Mouse (Mus musculus): Measurements from ENCODE around the gene Gm45062. TPM values are rescaled to one million over a fixed set of nuclear protein-coding genes. Genes with fewer than 3 reads are reported as not detected.

Gm45062 gene
- polyA plus RNA-seq, 1 experiment, result not detected

DNA sequence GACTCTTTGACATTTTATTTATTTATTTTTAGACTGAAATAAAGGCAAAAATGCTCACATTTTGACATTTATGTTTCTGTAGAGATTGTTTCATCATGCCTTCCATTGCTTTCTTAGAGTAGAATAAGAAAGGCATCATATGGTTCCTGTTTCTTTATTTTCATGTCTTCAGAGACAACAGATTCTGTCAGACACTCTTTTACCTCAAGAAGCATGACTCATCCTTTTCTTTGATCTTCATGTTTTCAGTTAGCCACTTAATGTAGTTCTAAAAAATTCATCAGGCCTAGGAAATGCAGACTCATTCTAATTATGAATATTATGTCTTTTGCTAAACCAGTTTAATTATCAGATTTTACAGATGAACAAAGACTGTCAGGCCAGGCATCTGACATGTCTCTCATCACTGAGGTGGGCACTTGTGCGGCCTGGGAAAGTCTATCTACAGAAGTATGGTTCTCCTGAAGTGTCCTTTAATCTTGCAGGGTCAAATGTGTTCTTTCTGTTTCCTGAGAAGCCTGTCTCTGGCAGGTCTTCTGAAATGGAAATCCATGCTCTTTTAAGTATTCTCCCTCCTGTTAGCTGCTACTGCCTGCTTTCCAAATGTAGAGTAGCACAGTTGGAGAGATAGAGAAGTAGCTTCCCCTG is 230.8 kb downstream of the Gm45062 start:
- Histone ChIP-seq H3K4me3 (replicated peaks) (no peak overlapping the region), H3K27me3 (replicated peaks) (no peaks in the 10 kb centered on the region), H3K4me1 (peaks cover 4% of the 10 kb centered on the region; the same call in 1 of the 2 replicates), H3K36me3 (replicated peaks; ENCODE audit: low read length) (no peaks in the 10 kb centered on the region), H3K9me3 (no peaks in the 10 kb centered on the region)
- TF ChIP-seq GATA1 (IDR thresholded peaks at IDR 0.05; ENCODE audit: borderline replicate concordance, low read length) (no peak), FLI1 (IDR thresholded peaks at IDR 0.05; ENCODE audit: low read length) (no peak)

- Histone ChIP-seq H3K4me3 (replicated peaks) (no peak overlapping the region), H3K4me1 (peaks cover 3% of the 10 kb centered on the region; the same call in 1 of the 2 replicates), H3K9me3 (no peaks in the 10 kb centered on the region), H3K27me3 (replicated peaks) (no peaks in the 10 kb centered on the region), H3K36me3 (replicated peaks; ENCODE audit: low read length) (no peaks in the 10 kb centered on the region)
- no peak for TF ChIP-seq GATA1 (IDR thresholded peaks at IDR 0.05; ENCODE audit: borderline replicate concordance, low read length)
- TF ChIP-seq FLI1 (IDR thresholded peaks at IDR 0.05; ENCODE audit: low read length), result no peak
These were observed 233.0 kb downstream of the Gm45062 start for GRCm38 (mm10) chr6:8492248-8492647.

GRCm38 (mm10) chr6:8495109-8495826 is 236.0 kb downstream of the Gm45062 start:
- Histone ChIP-seq H3K4me1 (no peaks in the 10 kb centered on the region), H3K4me3 (replicated peaks) (peak overlapping the region; percentile 5), H3K36me3 (replicated peaks; ENCODE audit: low read length) (no peaks in the 10 kb centered on the region), H3K9me3 (peaks cover 4% of the 10 kb centered on the region), H3K27me3 (replicated peaks) (no peaks in the 10 kb centered on the region)
- TF ChIP-seq FLI1 (IDR thresholded peaks at IDR 0.05; ENCODE audit: low read length), result no peak
- no peak for TF ChIP-seq GATA1 (IDR thresholded peaks at IDR 0.05; ENCODE audit: borderline replicate concordance, low read length)

DNA sequence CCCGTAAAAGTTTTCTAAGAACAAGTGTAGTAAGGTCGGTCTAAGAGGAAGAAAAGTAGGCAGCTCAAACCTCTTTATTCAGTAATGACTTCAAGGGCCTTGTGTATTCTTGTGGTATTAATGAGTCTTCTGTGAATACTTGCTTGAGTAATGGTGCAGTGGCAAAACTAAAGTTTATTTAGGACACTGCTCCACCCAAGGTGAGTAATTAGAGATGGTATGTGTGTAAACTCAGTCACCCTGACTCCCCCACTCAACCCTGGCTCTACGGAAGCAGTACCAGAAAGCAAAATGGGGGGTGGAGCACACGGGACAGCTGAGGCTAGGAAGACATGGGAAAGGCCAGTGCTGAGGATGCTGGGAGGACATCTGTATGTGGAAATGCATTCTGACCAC is 236.6 kb downstream of the Gm45062 start:
- Histone ChIP-seq H3K9me3 (peaks cover 4% of the 10 kb centered on the region), H3K4me3 (replicated peaks) (no peak overlapping the region), H3K4me1 (no peaks in the 10 kb centered on the region), H3K36me3 (replicated peaks; ENCODE audit: low read length) (no peaks in the 10 kb centered on the region), H3K27me3 (replicated peaks) (no peaks in the 10 kb centered on the region)
- TF ChIP-seq GATA1 (IDR thresholded peaks at IDR 0.05; ENCODE audit: borderline replicate concordance, low read length) (no peak), FLI1 (IDR thresholded peaks at IDR 0.05; ENCODE audit: low read length) (no peak)

GRCm38 (mm10) chr6:8497234-8497867 is 238.1 kb downstream of the Gm45062 start:
- TF ChIP-seq GATA1 (IDR thresholded peaks at IDR 0.05; ENCODE audit: borderline replicate concordance, low read length) (no peak), FLI1 (IDR thresholded peaks at IDR 0.05; ENCODE audit: low read length) (no peak)
- no peak overlapping the region for H3K4me3 ChIP-seq (replicated peaks)
- peaks cover 4% of the 10 kb centered on the region for H3K9me3 ChIP-seq
- no peaks in the 10 kb centered on the region for H3K36me3 ChIP-seq (replicated peaks; ENCODE audit: low read length)
- no peaks in the 10 kb centered on the region for H3K4me1 ChIP-seq
- H3K27me3 ChIP-seq (replicated peaks), result no peaks in the 10 kb centered on the region

GRCm38 (mm10) chr6:8497868-8498257 is 238.6 kb downstream of the Gm45062 start:
- TF ChIP-seq FLI1 (IDR thresholded peaks at IDR 0.05; ENCODE audit: low read length), result no peak
- no peak for TF ChIP-seq GATA1 (IDR thresholded peaks at IDR 0.05; ENCODE audit: borderline replicate concordance, low read length)
- no peaks in the 10 kb centered on the region for H3K4me1 ChIP-seq
- H3K9me3 ChIP-seq, result peaks cover 4% of the 10 kb centered on the region

GRCm38 (mm10) chr6:8498961-8499360 is 239.7 kb downstream of the Gm45062 start:
- no peak for TF ChIP-seq FLI1 (IDR thresholded peaks at IDR 0.05; ENCODE audit: low read length)
- no peak for TF ChIP-seq GATA1 (IDR thresholded peaks at IDR 0.05; ENCODE audit: borderline replicate concordance, low read length)
- H3K36me3 ChIP-seq (replicated peaks; ENCODE audit: low read length), result no peaks in the 10 kb centered on the region
- H3K4me3 ChIP-seq (replicated peaks), result no peak overlapping the region
- H3K9me3 ChIP-seq, result peaks cover 4% of the 10 kb centered on the region
- H3K4me1 ChIP-seq, result no peaks in the 10 kb centered on the region
- H3K27me3 ChIP-seq (replicated peaks), result no peaks in the 10 kb centered on the region

More at GRCm38 (mm10) chr6:8497868-8498257, 238.6 kb downstream of the Gm45062 start:
- no peaks in the 10 kb centered on the region for H3K36me3 ChIP-seq (replicated peaks; ENCODE audit: low read length)
- no peak overlapping the region for H3K4me3 ChIP-seq (replicated peaks)
- H3K27me3 ChIP-seq (replicated peaks), result no peaks in the 10 kb centered on the region

- H3K27me3 ChIP-seq (replicated peaks), result no peaks in the 10 kb centered on the region
- H3K4me1 ChIP-seq, result peaks cover 12% of the 10 kb centered on the region
- no peak overlapping the region for H3K4me3 ChIP-seq (replicated peaks)
- peaks cover 4% of the 10 kb centered on the region for H3K9me3 ChIP-seq
- no peak for TF ChIP-seq FLI1 (IDR thresholded peaks at IDR 0.05; ENCODE audit: low read length)
- TF ChIP-seq GATA1 (IDR thresholded peaks at IDR 0.05; ENCODE audit: borderline replicate concordance, low read length), result no peak
- no peaks in the 10 kb centered on the region for H3K36me3 ChIP-seq (replicated peaks; ENCODE audit: low read length)
These were observed 244.7 kb downstream of the Gm45062 start for GRCm38 (mm10) chr6:8503953-8504352.

GRCm38 (mm10) chr6:8504521-8505228 is 245.4 kb downstream of the Gm45062 start:
- no peaks in the 10 kb centered on the region for H3K36me3 ChIP-seq (replicated peaks; ENCODE audit: low read length)
- H3K4me1 ChIP-seq, result peaks cover 12% of the 10 kb centered on the region
- H3K4me3 ChIP-seq (replicated peaks), result no peak overlapping the region
- TF ChIP-seq FLI1 (IDR thresholded peaks at IDR 0.05; ENCODE audit: low read length), result no peak
- TF ChIP-seq GATA1 (IDR thresholded peaks at IDR 0.05; ENCODE audit: borderline replicate concordance, low read length), result no peak
- H3K27me3 ChIP-seq (replicated peaks), result no peaks in the 10 kb centered on the region
- no peaks in the 10 kb centered on the region for H3K9me3 ChIP-seq

Measured in megakaryocyte, embryonic 14.5 days (primary cell).